Mouse (Mus musculus): ENCODE measurements at regions not wholly inside any gene's neighbourhood (a gene's known extent, or its start where the extent isn't known, plus 50 kb on each side); places are given as distances from the start of the nearest gene placed in this dataset.

- no peaks in the 10 kb centered on the region for H3K4me1 ChIP-seq (ENCODE audit: insufficient read depth, low read length)
- no peaks in the 10 kb centered on the region for H3K27me3 ChIP-seq (ENCODE audit: insufficient read depth, low read length)
- no peak overlapping the region for H3K9ac ChIP-seq (replicated peaks; ENCODE audit: low read length)
- no peak overlapping the region for H3K4me3 ChIP-seq (ENCODE audit: low read length)
- no peak overlapping the region for H3K27ac ChIP-seq
- no peak for DNase-seq (ENCODE audit: low spot score)
- no peaks in the 10 kb centered on the region for H3K36me3 ChIP-seq (ENCODE audit: insufficient read depth, low read length)
- ATAC-seq: no peak
- no peak overlapping the region for H3K4me2 ChIP-seq (ENCODE audit: low read depth, low read length)
- no peaks in the 10 kb centered on the region for H3K9me3 ChIP-seq (ENCODE audit: low read length)
- no peak for TF ChIP-seq CTCF (IDR thresholded peaks at IDR 0.05; ENCODE audit: low read depth)
These were observed 195.3 kb upstream of the Igfbp3 start for GRCm38 (mm10) chr11:7408992-7409391.

GRCm38 (mm10) chr11:7404666-7405065 is 190.9 kb upstream of the Igfbp3 start:
- Histone ChIP-seq H3K9ac (replicated peaks; ENCODE audit: low read length) (no peak overlapping the region), H3K9me3 (ENCODE audit: low read length) (no peaks in the 10 kb centered on the region; the same call in 1 of the 2 replicates), H3K4me1 (ENCODE audit: insufficient read depth, low read length) (no peaks in the 10 kb centered on the region), H3K4me2 (ENCODE audit: low read depth, low read length) (no peak overlapping the region), H3K36me3 (ENCODE audit: insufficient read depth, low read length) (no peaks in the 10 kb centered on the region), H3K27ac (no peak overlapping the region), H3K4me3 (ENCODE audit: low read length) (no peak overlapping the region), H3K27me3 (ENCODE audit: insufficient read depth, low read length) (no peaks in the 10 kb centered on the region)
- ATAC-seq: no peak
- WGBS: 72% methylated on average over 4 of the region's 4 CpGs
- DNase-seq (ENCODE audit: low spot score): no peak
- TF ChIP-seq CTCF (IDR thresholded peaks at IDR 0.05; ENCODE audit: low read depth): no peak

- Histone ChIP-seq H3K4me3 (ENCODE audit: low read length) (no peak overlapping the region), H3K27me3 (ENCODE audit: insufficient read depth, low read length) (no peaks in the 10 kb centered on the region), H3K36me3 (ENCODE audit: insufficient read depth, low read length) (no peaks in the 10 kb centered on the region), H3K4me2 (ENCODE audit: low read depth, low read length) (no peak overlapping the region), H3K27ac (no peak overlapping the region), H3K9ac (replicated peaks; ENCODE audit: low read length) (no peak overlapping the region), H3K4me1 (ENCODE audit: insufficient read depth, low read length) (no peaks in the 10 kb centered on the region), H3K9me3 (ENCODE audit: low read length) (no peaks in the 10 kb centered on the region)
- WGBS: 81% methylated on average over 1 of the region's 1 CpGs
- DNase-seq (ENCODE audit: low spot score): no peak
- TF ChIP-seq CTCF (IDR thresholded peaks at IDR 0.05; ENCODE audit: low read depth): no peak
- no peak for ATAC-seq
These were observed 158.1 kb upstream of the Igfbp3 start for GRCm38 (mm10) chr11:7371835-7372234.

- Histone ChIP-seq H3K27ac (no peak overlapping the region), H3K9ac (replicated peaks; ENCODE audit: low read length) (no peak overlapping the region), H3K36me3 (ENCODE audit: insufficient read depth, low read length) (no peaks in the 10 kb centered on the region), H3K4me1 (ENCODE audit: insufficient read depth, low read length) (no peaks in the 10 kb centered on the region), H3K4me2 (ENCODE audit: low read depth, low read length) (no peak overlapping the region), H3K27me3 (ENCODE audit: insufficient read depth, low read length) (no peaks in the 10 kb centered on the region), H3K4me3 (ENCODE audit: low read length) (no peak overlapping the region), H3K9me3 (ENCODE audit: low read length) (no peaks in the 10 kb centered on the region)
- 95% methylated on average over 3 of the region's 3 CpGs for WGBS
- no peak for TF ChIP-seq CTCF (IDR thresholded peaks at IDR 0.05; ENCODE audit: low read depth)
- DNase-seq (ENCODE audit: low spot score) (no peak), ATAC-seq (peak; percentile 63; the same call in 1 of the 2 replicates)
These were observed 147.7 kb upstream of the Igfbp3 start for GRCm38 (mm10) chr11:7361388-7361787.

GRCm38 (mm10) chr11:7348601-7349000 is 134.9 kb upstream of the Igfbp3 start:
- no peak overlapping the region for H3K4me3 ChIP-seq (ENCODE audit: low read length)
- no peak overlapping the region for H3K9ac ChIP-seq (replicated peaks; ENCODE audit: low read length)
- H3K27ac ChIP-seq: no peak overlapping the region
- H3K36me3 ChIP-seq (ENCODE audit: insufficient read depth, low read length): no peaks in the 10 kb centered on the region
- ATAC-seq (peak; percentile 49), DNase-seq (ENCODE audit: low spot score) (peak; percentile 52)
- no peak overlapping the region for H3K4me2 ChIP-seq (ENCODE audit: low read depth, low read length)
- no peaks in the 10 kb centered on the region for H3K27me3 ChIP-seq (ENCODE audit: insufficient read depth, low read length)
- WGBS: 53% methylated on average over 1 of the region's 1 CpGs
- H3K4me1 ChIP-seq (ENCODE audit: insufficient read depth, low read length): no peaks in the 10 kb centered on the region
- TF ChIP-seq CTCF (IDR thresholded peaks at IDR 0.05; ENCODE audit: low read depth): no peak
- H3K9me3 ChIP-seq (ENCODE audit: low read length): no peaks in the 10 kb centered on the region

- H3K4me1 ChIP-seq (ENCODE audit: insufficient read depth, low read length): no peaks in the 10 kb centered on the region
- TF ChIP-seq CTCF (IDR thresholded peaks at IDR 0.05; ENCODE audit: low read depth): peak; percentile 36
These were observed 124.1 kb upstream of the Igfbp3 start for GRCm38 (mm10) chr11:7337826-7338225.

GRCm38 (mm10) chr11:7317409-7317970 is 103.8 kb upstream of the Igfbp3 start:
- no peaks in the 10 kb centered on the region for H3K36me3 ChIP-seq (ENCODE audit: insufficient read depth, low read length)
- H3K27me3 ChIP-seq (ENCODE audit: insufficient read depth, low read length): no peaks in the 10 kb centered on the region
- H3K4me1 ChIP-seq (ENCODE audit: insufficient read depth, low read length): no peaks in the 10 kb centered on the region
- no peak overlapping the region for H3K27ac ChIP-seq
- 65% methylated on average over 3 of the region's 3 CpGs for WGBS
- H3K4me3 ChIP-seq (ENCODE audit: low read length): no peak overlapping the region
- no peak for ATAC-seq
- H3K9ac ChIP-seq (replicated peaks; ENCODE audit: low read length): no peak overlapping the region
- no peak for TF ChIP-seq CTCF (IDR thresholded peaks at IDR 0.05; ENCODE audit: low read depth)
- no peak overlapping the region for H3K4me2 ChIP-seq (ENCODE audit: low read depth, low read length)
- no peaks in the 10 kb centered on the region for H3K9me3 ChIP-seq (ENCODE audit: low read length)
- DNase-seq (ENCODE audit: low spot score): no peak

More at GRCm38 (mm10) chr11:7337826-7338225, 124.1 kb upstream of the Igfbp3 start:
- Histone ChIP-seq H3K4me3 (ENCODE audit: low read length) (no peak overlapping the region), H3K4me2 (ENCODE audit: low read depth, low read length) (no peak overlapping the region), H3K9me3 (ENCODE audit: low read length) (no peaks in the 10 kb centered on the region), H3K9ac (replicated peaks; ENCODE audit: low read length) (no peak overlapping the region), H3K36me3 (ENCODE audit: insufficient read depth, low read length) (no peaks in the 10 kb centered on the region), H3K27ac (no peak overlapping the region), H3K27me3 (ENCODE audit: insufficient read depth, low read length) (no peaks in the 10 kb centered on the region)
- ATAC-seq: no peak
- no peak for DNase-seq (ENCODE audit: low spot score)

All from hindbrain, postnatal 0 days (tissue).